Mouse (Mus musculus) spleen, postnatal 36 days (tissue): ENCODE results near the gene Parp3.
A peak's percentile ranks its signal among the peaks of the same experiment; 100 is the strongest.

ENCODE experiments used
- DNase-seq, 2 experiments: peaks; one replicate each; pipeline ENCODE4 v3.0.0; 2022; ENCODE audit warnings: low spot score in 2 of 2, mixed read lengths in 1 of 2

Parp3 gene

DNA sequence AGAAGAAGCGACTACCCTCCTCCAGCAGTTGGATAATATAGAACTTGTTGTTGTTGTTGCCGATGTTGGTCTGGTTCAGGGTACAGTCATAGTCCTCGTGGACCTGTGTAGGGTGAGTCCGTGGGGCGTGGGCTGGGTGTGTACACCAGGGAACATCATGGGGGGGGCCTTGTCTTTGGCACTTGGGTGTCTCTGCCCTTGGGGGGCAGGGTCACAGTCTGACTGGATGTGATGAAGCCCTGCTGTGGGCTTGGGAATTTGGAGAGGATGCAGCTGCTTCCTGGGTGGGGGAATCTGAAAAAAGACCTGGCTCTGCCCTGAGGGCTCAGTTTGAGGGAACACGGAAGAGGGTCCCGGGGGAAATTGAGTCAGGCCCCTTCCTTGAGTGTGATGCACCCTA lies 1.7 kb downstream of the Parp3 start:
- no peak for DNase-seq

GRCm38 (mm10) chr9:106474456-106474855 lies 2.3 kb downstream of the Parp3 start:
- peak; percentile 51 to 62 for DNase-seq

- no peak for DNase-seq
Observed at GRCm38 (mm10) chr9:106473753-106474105, 3.0 kb downstream of the Parp3 start.

DNA sequence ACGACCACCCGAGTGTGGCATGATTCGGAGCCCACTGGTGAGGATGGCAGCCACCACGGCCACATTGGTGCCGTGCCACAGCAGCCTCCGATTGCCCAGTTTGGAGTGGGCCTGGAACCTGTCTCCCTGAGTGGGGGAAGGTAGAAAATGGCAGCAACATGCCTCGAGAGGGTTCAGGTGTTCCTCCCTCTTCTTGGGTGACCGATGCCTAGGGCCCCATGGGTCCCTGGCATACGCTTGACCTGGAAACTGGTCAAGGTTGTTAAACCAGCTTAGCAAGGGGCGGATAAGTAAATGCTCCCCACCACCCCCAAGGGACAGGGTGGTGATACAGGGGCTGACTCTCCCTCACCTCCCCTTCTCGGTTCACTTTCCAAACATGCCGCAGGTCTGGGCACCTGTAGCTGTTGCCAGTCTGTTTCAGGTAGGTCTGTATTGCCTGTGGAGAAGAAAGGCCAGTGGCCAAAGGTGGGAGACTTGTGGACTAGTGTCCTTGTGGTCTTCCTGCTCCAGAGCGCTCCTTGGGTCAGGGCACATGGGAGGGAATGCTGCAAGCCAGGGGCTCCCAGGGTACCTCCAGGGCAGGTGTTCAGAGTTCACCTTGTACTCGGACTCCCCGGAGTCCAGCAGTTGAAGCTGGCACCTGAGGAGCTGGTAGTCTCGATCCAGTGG lies 3.5 kb downstream of the Parp3 start:
- DNase-seq, result no peak

GRCm38 (mm10) chr9:106472321-106472720 lies 4.4 kb downstream of the Parp3 start:
- no peak for DNase-seq

GRCm38 (mm10) chr9:106471892-106472291 lies 4.9 kb downstream of the Parp3 start:
- no peak for DNase-seq

- no peak for DNase-seq
Observed at GRCm38 (mm10) chr9:106470991-106471750, 5.6 kb downstream of the Parp3 start.

DNA sequence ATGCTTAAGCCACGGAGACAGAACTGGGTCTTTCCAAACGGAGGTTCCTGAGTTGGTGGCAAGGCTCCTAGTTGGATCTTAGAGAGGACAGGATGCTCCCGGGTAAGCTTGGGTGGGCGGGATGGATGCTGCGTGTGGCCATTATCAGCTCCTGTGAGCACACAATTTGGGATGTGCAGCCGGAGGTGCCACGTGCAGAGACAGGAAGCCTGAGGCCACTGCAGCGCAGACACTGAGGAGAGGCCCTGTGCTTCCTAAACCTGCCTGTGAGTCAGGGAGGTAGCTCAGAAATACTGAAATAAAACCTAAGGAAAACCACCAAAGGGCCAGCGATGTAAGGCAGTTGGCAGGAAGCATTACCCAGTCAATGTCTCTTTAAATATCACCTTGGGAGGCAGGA lies 7.0 kb downstream of the Parp3 start:
- DNase-seq, result no peak

DNA sequence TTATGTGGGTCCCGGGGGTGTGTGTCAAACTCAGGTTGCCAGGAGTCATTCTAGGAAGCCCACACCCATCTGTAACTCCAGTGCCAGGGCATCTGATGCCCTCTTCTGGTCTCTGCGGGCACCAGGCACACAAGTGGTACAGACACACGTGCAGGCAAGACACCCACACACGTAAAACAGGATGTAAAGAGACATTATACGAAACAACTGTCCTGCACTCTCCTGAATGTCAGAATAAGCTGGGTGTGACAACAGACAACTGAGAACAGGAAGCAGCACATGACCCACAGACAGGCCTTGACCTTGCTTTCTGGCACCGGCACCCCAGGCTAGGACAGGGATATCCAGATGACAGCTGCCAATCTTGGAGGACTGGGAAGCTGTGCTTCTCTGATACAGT lies 7.4 kb downstream of the Parp3 start:
- no peak for DNase-seq

- DNase-seq, result no peak
Observed at GRCm38 (mm10) chr9:106467746-106468145, 9.0 kb downstream of the Parp3 start.

DNA sequence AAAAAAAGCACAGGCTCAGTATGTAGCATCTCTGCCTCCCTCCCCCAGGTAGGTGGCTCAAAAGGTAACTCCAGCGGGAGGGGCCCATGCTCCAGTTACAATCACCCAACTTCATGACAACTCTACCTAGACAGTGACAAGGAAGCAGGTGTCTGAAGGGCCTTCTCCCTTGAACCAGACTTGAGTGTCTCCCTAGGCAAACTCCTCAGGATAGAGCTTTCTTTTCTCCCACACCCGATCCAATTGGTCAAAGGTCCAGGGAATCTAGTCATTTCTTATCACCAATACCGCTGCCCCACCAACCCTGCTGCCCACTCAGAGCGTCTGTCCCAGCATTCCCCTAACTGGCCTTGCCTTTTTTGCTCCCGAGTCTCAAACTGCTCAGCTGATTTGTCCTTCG lies 10.0 kb downstream of the Parp3 start:
- no peak for DNase-seq

DNA sequence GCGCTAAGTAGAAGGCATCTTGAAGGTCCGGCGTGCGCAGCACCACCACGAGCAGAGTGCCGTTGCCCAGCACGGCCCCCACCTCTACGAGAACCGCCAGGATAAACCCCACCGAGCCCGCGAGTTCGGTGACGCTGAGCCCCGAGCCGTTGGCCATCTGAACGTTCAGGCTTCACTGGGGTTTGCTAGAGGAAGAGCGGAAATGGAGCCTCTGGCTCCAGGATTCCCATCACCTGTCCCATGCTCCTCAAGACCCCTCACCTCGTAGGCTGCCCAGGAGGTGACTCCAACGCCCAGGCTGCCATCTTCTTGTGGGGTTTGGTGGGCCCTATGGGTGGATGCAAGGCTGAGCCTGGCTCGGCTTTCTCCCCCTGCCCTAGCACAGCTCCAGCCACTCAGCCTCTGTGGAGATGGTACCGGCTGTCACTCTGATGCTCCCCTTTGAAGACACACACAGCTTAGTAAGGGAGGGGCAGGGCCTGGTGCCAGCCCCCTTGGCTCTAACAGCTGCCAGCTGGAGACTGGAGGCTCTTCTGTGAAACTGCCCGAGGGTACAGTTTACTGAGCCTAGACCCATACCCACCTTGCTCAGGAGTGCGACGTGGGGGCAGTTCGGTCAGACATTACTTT lies 11.1 kb downstream of the Parp3 start, which contains the start of gene Gpr62:
Gene Gpr62 (minus strand): TSS at position 368 of the 630 bp plus-strand sequence.
- no peak for DNase-seq

DNA sequence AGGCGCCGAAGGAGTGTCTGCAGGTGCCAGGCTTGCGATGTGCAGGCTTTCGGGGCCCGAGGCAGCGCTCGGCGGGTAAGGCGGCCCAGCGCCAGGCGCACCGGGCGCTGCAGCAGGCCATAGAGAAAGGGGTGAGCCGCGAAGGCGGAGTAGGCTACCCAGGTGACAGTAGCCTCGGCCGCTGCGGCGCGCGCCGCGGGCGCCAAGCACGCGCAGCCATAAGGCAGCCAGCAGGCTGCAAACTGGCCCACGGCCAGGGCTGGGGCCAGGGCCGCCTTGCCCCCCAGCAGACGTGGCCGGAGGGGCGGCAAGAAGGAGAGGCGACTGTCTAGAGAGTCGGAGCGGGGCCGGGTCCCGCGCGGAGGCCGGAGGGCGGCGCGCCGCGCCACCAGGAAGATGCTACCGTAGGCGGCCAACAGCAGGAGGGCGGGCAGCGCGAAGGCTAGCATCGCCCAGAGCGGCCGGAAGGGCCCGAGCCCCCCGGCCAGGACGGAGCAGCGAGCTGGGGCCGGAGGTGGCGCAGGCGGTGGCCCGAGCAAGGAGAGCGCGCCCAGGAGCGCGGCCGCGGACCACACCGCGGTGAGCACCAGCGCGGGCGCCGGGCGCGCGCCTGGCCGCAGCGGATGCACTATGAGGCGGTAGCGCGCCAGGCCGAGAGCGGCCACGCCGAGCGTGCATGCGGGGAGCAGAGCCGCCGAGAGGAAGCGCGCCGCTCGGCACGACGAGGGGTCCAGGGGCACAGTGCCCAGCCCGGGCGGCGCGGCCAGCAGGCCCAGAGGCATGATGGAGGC lies 11.8 kb downstream of the Parp3 start:
- no peak for DNase-seq

DNA sequence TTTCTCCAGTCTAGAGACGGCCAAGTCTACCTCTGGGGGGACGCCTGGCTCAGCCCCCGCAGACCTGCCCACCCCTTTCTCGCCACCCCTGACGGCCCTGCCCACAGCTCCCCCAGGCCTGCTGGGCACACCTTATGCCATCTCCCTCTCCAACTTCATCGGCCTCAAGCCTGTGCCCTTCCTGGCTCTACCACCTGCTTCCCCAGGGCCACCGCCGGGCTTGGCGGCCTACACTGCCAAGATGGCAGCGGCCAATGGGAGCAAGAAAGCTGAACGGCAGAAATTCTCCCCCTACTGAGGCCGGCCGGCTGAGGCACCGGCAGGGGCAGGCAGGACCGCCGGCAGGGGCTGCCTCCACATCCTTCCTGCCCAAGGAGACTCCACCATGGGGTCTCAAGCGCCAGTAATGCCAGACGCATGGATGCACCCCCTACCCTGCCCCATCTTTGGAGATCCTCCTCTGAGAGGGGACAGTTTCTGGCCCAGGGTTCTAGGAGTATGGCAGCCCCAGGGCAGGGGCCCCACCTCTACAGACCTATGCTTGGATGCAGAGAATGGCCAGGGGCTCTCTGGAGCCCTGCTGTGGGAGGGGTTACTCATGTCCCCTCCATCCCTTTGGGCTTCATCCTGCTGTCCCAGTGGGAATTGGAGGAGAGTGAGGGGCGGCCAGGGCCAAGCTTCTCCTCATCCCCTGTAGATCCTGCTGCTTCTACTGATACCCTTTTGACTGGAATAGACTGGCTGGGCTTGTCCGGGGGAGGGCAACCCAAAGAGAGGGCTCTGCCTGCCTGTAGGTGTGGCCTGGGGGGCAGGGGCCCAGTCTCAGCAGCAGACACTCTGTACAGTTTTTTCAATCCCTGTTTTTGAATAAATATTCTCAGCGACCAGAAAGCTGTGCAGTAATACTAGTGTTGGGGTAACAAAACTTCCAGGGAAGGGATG lies 13.4 kb downstream of the Parp3 start:
- no peak for DNase-seq

- DNase-seq, result no peak
Observed at GRCm38 (mm10) chr9:106462430-106462800, 14.3 kb downstream of the Parp3 start.

- DNase-seq, result no peak
Observed at GRCm38 (mm10) chr9:106461641-106462429, 14.9 kb downstream of the Parp3 start.

DNA sequence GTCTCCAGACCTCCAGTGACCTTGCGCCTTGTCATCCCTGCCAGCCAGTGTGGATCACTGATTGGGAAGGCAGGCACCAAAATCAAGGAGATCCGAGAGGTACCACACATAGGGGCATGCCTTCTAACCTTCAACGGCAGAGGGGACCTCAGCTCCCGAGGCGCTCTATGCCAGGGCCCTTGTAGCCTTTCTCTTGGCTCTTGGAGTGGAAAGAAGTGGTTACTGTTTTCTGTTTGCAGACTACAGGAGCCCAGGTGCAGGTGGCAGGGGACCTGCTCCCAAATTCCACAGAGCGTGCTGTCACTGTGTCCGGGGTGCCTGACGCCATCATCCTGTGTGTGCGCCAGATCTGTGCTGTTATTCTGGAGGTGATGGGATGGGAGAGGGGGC lies 15.7 kb downstream of the Parp3 start:
- no peak for DNase-seq

DNA sequence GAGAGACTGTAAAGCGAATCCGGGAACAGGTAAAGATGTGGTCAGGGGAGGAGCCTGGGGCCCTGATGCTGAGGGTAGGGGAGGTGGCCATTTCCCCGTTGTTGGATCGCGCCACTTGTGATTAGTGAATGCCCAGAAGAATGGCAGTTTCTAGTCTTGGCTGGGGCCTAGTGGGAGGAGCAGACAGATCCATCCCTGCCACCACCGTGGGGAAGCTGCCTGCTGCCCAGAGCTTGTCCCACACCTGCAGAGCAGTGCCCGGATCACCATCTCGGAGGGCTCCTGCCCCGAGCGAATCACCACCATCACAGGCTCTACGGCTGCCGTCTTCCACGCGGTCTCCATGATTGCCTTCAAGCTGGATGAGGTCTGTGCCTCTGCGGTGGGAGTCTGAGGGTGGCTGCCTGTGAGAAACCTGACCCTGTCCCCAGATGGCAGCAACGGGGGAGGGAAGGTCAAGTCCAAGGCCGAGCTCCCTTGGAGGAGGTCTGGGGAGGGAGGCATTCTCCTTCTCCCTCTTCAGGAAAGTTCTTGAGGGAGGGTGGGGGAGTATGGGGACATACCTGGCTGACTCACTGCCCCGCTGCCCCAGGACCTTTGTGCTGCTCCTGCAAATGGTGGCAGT lies 16.2 kb downstream of the Parp3 start:
- no peak for DNase-seq

DNA sequence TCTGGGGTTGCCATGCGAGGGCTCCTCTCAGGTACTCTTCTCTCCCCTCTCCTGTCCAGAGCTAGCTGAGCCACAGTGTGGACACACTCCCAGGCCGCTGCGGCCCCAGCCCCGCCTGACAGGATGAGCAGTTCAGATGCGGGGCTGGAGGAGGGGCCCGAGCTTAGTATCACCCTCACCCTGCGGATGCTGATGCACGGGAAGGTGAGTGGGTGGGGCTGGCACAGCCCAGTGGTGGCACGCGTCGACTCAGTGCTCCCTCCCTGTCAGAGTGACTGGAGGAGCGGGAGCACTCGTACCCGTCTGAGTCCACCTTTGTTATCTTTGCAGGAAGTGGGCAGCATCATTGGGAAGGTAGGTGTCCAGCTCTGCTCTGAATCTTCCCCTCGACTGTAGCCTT lies 16.8 kb downstream of the Parp3 start:
- no peak for DNase-seq

DNA sequence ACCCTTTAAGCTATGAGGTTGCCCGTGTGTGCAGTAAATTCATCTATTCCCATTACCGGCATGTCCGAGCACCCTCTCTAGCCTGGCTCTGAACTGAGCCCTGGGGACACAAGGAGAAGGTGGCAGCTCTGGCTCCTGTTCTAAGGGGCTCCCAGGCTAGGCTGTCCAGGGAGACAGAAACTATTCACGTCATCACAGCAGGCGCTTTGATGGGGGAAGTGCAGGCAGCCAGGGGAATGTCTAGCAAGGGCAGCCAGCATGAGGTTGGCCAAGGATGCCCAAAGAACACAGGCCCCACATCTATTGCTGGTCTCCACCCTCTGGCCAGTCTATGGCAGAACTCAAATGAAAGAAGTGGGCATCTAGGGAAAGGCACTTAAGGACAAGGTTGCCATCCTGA lies 18.8 kb downstream of the Parp3 start:
- DNase-seq, result no peak
